Mouse (Mus musculus): Measurements from ENCODE around the gene Gm3238. TPM values are rescaled to one million over a fixed set of nuclear protein-coding genes. Genes with fewer than 3 reads are reported as not detected.

Gene Gm3238
- total and polyA plus RNA-seq, 3 experiments: not detected

DNA sequence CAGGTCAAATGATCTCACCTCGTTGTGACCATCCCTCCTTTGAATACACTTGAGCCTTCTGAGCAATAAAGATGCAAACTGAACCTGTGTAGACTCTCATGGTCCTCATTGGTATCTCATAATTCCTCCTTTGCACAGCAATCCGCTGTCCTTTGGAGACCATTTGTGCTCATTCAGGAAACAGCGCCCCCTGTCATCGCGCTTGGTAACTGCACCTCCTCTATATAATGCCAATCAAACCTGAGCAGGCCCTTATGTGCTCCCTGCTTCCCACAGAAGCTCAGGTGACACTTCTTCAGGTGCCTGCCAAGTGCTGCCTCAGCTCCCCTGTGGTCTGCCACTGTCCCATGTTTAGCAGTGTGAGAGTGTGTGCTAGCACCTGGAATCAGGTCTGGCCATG, 44.4 kb upstream of the Gm3238 start:
- no peak overlapping the region for H3K27ac ChIP-seq (ENCODE audit: insufficient read depth, low read depth)
- H3K79me2 ChIP-seq (replicated peaks; ENCODE audit: control insufficient read depth, extremely low read depth, insufficient read depth, poor library complexity, severe bottlenecking): no peaks in the 10 kb centered on the region
- H3K9me3 ChIP-seq (replicated peaks; ENCODE audit: low read length): no peaks in the 10 kb centered on the region
- dilution Hi-C loops (cut with MboI; ENCODE audit: extremely low pct_ligation_motif_present, extremely low pct_unique_long_range_greater_than_20kb, low sequenced_read_pairs) (no loop called here), in situ Hi-C loops (cut with MboI; ENCODE audit: low pct_ligation_motif_present, low pct_unique_long_range_greater_than_20kb, low sequenced_read_pairs) (no loop called here)
- TF ChIP-seq JUN (IDR thresholded peaks at IDR 0.05; ENCODE audit: insufficient read depth, low read depth, low read length) (no peak), IRF4 (IDR thresholded peaks at IDR 0.05; ENCODE audit: low read depth, low read length) (no peak), KAT2A (IDR thresholded peaks at IDR 0.05; ENCODE audit: insufficient replicate concordance, low read length) (no peak), MAFK (IDR thresholded peaks at IDR 0.05; ENCODE audit: insufficient replicate concordance, low read length) (no peak), E2F4 (IDR thresholded peaks at IDR 0.05; ENCODE audit: insufficient replicate concordance, low read depth, low read length) (no peak), RAD21 (IDR thresholded peaks at IDR 0.05; ENCODE audit: low read depth, low read length) (peak; percentile 26), SMC3 (IDR thresholded peaks at IDR 0.05; ENCODE audit: low read depth, low read length) (peak; percentile 50), UBTF (IDR thresholded peaks at IDR 0.05; ENCODE audit: low read depth, low read length) (no peak), CTCF (conservative IDR thresholded peaks at IDR 0.05 in 1 of 2, IDR thresholded peaks at IDR 0.05 in 1 of 2; ENCODE audit: low read depth in 2 of 2, low read length in 2 of 2) (peak; percentile 72 to 81), TBP (conservative IDR thresholded peaks at IDR 0.05; ENCODE audit: low read depth, low read length) (no peak)
- no peak overlapping the region for H3K9ac ChIP-seq (ENCODE audit: insufficient read depth, low read depth)
- no peaks in the 10 kb centered on the region for H3K36me3 ChIP-seq (replicated peaks in 1 of 2; ENCODE audit: control insufficient read depth in 1 of 2, insufficient read depth in 1 of 2, low read length in 1 of 2)
- DNase-seq (ENCODE audit: extremely low read depth): peak; percentile 26
- H3K4me1 ChIP-seq (ENCODE audit: control insufficient read depth in 1 of 2, insufficient read depth in 2 of 2): 0 out of 4 replicates have a peak, but pooled peaks cover 0 to 3% of the 10 kb centered on the region in 2 experiments
- H3K27me3 ChIP-seq (replicated peaks): peaks cover 76% of the 10 kb centered on the region
- no peak overlapping the region for H3K4me2 ChIP-seq (ENCODE audit: insufficient read depth, low read depth, poor library complexity, severe bottlenecking)
- no peak overlapping the region for H3K4me3 ChIP-seq (replicated peaks in 1 of 3; ENCODE audit: low read depth in 2 of 3, low read length in 2 of 3, poor library complexity in 1 of 3)

DNA sequence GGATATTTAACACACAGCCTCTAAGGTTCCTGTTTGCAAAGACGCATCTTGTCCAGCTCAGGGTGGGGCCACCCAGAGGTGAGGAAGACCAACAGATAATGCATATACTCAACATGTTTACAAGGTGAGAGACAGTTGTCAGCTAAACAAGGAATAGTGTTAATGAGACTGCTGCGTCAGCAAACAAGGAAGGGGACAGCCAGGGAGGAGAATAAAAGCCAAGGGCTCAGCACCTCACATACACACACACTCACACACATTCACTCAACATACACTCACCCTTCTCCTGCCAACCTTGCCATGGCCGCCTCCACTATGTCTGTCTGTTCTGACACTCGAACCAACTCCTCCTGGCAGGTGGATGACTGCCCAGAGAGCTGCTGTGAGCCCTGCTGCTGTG, 43.3 kb upstream of the Gm3238 start, which contains the start of gene Gm2696:
Gm2696 (plus strand) TSS at position 301 of the 400 bp plus-strand sequence.
- H3K4me3 ChIP-seq (replicated peaks in 1 of 3; ENCODE audit: low read depth in 2 of 3, low read length in 2 of 3, poor library complexity in 1 of 3): no peak within 1 kb of the TSS
- dilution Hi-C loops (cut with MboI; ENCODE audit: extremely low pct_ligation_motif_present, extremely low pct_unique_long_range_greater_than_20kb, low sequenced_read_pairs): no loop called here
- no peak for DNase-seq (ENCODE audit: extremely low read depth)
- H3K27ac ChIP-seq (ENCODE audit: insufficient read depth, low read depth): no peak within 1 kb of the TSS
- no peak within 1 kb of the TSS for H3K4me2 ChIP-seq (ENCODE audit: insufficient read depth, low read depth, poor library complexity, severe bottlenecking)
- H3K9ac ChIP-seq (ENCODE audit: insufficient read depth, low read depth): no peak within 1 kb of the TSS
- H3K27me3 ChIP-seq (replicated peaks): peaks cover 76% of the 10 kb centered on the region
- no peaks in the 10 kb centered on the region for H3K36me3 ChIP-seq (replicated peaks in 1 of 2; ENCODE audit: control insufficient read depth in 1 of 2, insufficient read depth in 1 of 2, low read length in 1 of 2)
- no peaks in the 10 kb centered on the region for H3K79me2 ChIP-seq (replicated peaks; ENCODE audit: control insufficient read depth, extremely low read depth, insufficient read depth, poor library complexity, severe bottlenecking)
- no peak for TF ChIP-seq NELFE (IDR thresholded peaks at IDR 0.05; ENCODE audit: low read depth, low read length)
- no peak for TF ChIP-seq POLR2A (IDR thresholded peaks at IDR 0.05; ENCODE audit: low read depth, low read length)
- TF ChIP-seq ZKSCAN1 (IDR thresholded peaks at IDR 0.05; ENCODE audit: borderline replicate concordance, low read depth, low read length): no peak
- no peak for TF ChIP-seq USF1 (IDR thresholded peaks at IDR 0.05; ENCODE audit: low read depth, low read length)
- H3K9me3 ChIP-seq (replicated peaks; ENCODE audit: low read length): no peaks in the 10 kb centered on the region
- in situ Hi-C loops (cut with MboI; ENCODE audit: low pct_ligation_motif_present, low pct_unique_long_range_greater_than_20kb, low sequenced_read_pairs): no loop called here
- 0 out of 4 replicates have a peak, but pooled peaks cover 0 to 3% of the 10 kb centered on the region in 2 experiments for H3K4me1 ChIP-seq (ENCODE audit: control insufficient read depth in 1 of 2, insufficient read depth in 2 of 2)

DNA sequence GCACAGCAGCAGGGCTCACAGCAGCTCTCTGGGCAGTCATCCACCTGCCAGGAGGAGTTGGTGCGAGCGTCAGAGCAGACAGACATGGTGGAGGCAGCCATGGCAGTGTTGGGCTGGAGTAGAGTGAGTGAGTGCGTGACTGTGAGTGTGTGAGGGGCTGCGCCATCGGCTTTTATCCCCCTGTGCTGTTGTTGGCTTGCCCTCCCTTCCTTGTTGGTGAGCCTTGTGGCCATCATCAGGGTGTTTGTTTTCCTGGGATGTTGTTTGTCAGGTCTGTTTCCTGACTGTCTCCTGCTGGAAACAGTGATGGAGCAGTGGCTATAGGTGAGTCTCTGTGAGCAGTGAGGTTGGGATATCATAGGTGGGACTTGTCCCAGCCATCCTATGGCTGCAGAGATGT, 40.6 kb upstream of the Gm3238 start, which contains the start of gene Gm9507:
Gm9507 (minus strand) TSS at position 101 of the 400 bp plus-strand sequence.
- H3K27ac ChIP-seq (ENCODE audit: insufficient read depth, low read depth): no peak within 1 kb of the TSS
- no peaks in the 10 kb centered on the region for H3K79me2 ChIP-seq (replicated peaks; ENCODE audit: control insufficient read depth, extremely low read depth, insufficient read depth, poor library complexity, severe bottlenecking)
- peaks cover 4% of the 10 kb centered on the region for H3K9me3 ChIP-seq (replicated peaks; ENCODE audit: low read length)
- no peak within 1 kb of the TSS for H3K4me2 ChIP-seq (ENCODE audit: insufficient read depth, low read depth, poor library complexity, severe bottlenecking)
- H3K27me3 ChIP-seq (replicated peaks): peaks cover 62% of the 10 kb centered on the region
- dilution Hi-C loops (cut with MboI; ENCODE audit: extremely low pct_ligation_motif_present, extremely low pct_unique_long_range_greater_than_20kb, low sequenced_read_pairs): no loop called here
- H3K4me3 ChIP-seq (replicated peaks in 1 of 3; ENCODE audit: low read depth in 2 of 3, low read length in 2 of 3, poor library complexity in 1 of 3): no peak within 1 kb of the TSS
- H3K36me3 ChIP-seq (replicated peaks in 1 of 2; ENCODE audit: control insufficient read depth in 1 of 2, insufficient read depth in 1 of 2, low read length in 1 of 2): no peaks in the 10 kb centered on the region
- TF ChIP-seq MYC (IDR thresholded peaks at IDR 0.05; ENCODE audit: low read depth, low read length) (no peak), ZKSCAN1 (IDR thresholded peaks at IDR 0.05; ENCODE audit: borderline replicate concordance, low read depth, low read length) (no peak), UBTF (IDR thresholded peaks at IDR 0.05; ENCODE audit: low read depth, low read length) (no peak), TBP (conservative IDR thresholded peaks at IDR 0.05; ENCODE audit: low read depth, low read length) (no peak), NRF1 (IDR thresholded peaks at IDR 0.05; ENCODE audit: low read depth, low read length) (no peak), BHLHE40 (IDR thresholded peaks at IDR 0.05; ENCODE audit: low read depth, low read length) (no peak), JUN (IDR thresholded peaks at IDR 0.05; ENCODE audit: insufficient read depth, low read depth, low read length) (no peak), HCFC1 (IDR thresholded peaks at IDR 0.05; ENCODE audit: low read depth, low read length) (no peak), TCF12 (IDR thresholded peaks at IDR 0.05; ENCODE audit: low read depth, low read length) (no peak), EP300 (IDR thresholded peaks at IDR 0.05; ENCODE audit: low read length) (no peak)
- in situ Hi-C loops (cut with MboI; ENCODE audit: low pct_ligation_motif_present, low pct_unique_long_range_greater_than_20kb, low sequenced_read_pairs): no loop called here
- H3K9ac ChIP-seq (ENCODE audit: insufficient read depth, low read depth): no peak within 1 kb of the TSS
- DNase-seq (ENCODE audit: extremely low read depth): no peak
- H3K4me1 ChIP-seq (ENCODE audit: control insufficient read depth in 1 of 2, insufficient read depth in 2 of 2): no peaks in the 10 kb centered on the region

Data from CH12.LX (cell line).